Mouse (Mus musculus) midbrain, embryonic 13.5 days (tissue): ENCODE results near the gene Gjd2. TPM values are rescaled to one million over a fixed set of nuclear protein-coding genes. Genes with fewer than 3 reads are reported as not detected.

Experiments
- ATAC-seq: fragments of 200-750 bp; cut with Nextera tagmentation; 2 replicates; pipeline ENCODE4 v1.8.0; 2017; ENCODE audit warnings: mild to moderate bottlenecking, moderate TSS enrichment, moderate library complexity
- H3K27ac ChIP-seq: fragments of 300-500 bp; sonication (generic); 2 replicates; pipeline ENCODE4 v1.5.1; 2015; ENCODE audit warnings: inconsistent platforms, mild to moderate bottlenecking, moderate library complexity
- H3K27me3 ChIP-seq: fragments of 300-500 bp; sonication (generic); 2 replicates; pipeline ENCODE4 v1.6.1; 2015; ENCODE audit warnings: mild to moderate bottlenecking, inconsistent platforms
- H3K36me3 ChIP-seq: fragments of 300-500 bp; sonication (generic); 2 replicates; pipeline ENCODE4 v1.6.1; 2015; ENCODE audit warnings: mild to moderate bottlenecking, inconsistent platforms
- H3K4me1 ChIP-seq: fragments of 300-500 bp; sonication (generic); replicated peaks from 2 replicates; pipeline ENCODE4 v1.6.1; 2015; ENCODE audit warnings: inconsistent platforms
- H3K4me2 ChIP-seq: fragments of 300-500 bp; sonication (generic); replicated peaks from 2 replicates; pipeline ENCODE4 v1.6.1; 2015; ENCODE audit warnings: moderate library complexity, mild to moderate bottlenecking, inconsistent platforms
- H3K4me3 ChIP-seq: fragments of 300-500 bp; sonication (generic); replicated peaks from 2 replicates; pipeline ENCODE4 v1.5.1; 2015; ENCODE audit warnings: mild to moderate bottlenecking, inconsistent platforms
- H3K9ac ChIP-seq: fragments of 300-500 bp; sonication (generic); replicated peaks from 2 replicates; pipeline ENCODE4 v1.6.1; 2015; ENCODE audit warnings: mild to moderate bottlenecking, inconsistent platforms
- H3K9me3 ChIP-seq: fragments of 300-500 bp; sonication (generic); 2 replicates; pipeline ENCODE4 v1.6.1; 2016; ENCODE audit warnings: mild to moderate bottlenecking, inconsistent platforms
- WGBS: fragments of 180-500 bp; shearing (Covaris S2); methylation state at CpG from one replicate; pipeline ENCODE4 v1.1.7; 2015; 5-methylcytosine and 5-hydroxymethylcytosine counted together
- polyA plus RNA-seq: library from polyadenylated mRNA; unstranded; fragments of >200 nt; fragmentation: Nextera tagmentation; extraction: Ambion mirVana; gene quantifications from 2 replicates; pipeline ENCODE4 v1.2.1, GENCODE M21; 2015

Gene Gjd2
- 5.5 and 6.4 TPM in 2 replicates for polyA plus RNA-seq

- under 1% methylated on average over 56 of the region's 60 CpGs for WGBS
- peak; percentile 83 for ATAC-seq
- H3K4me1 ChIP-seq = peaks cover 19% of the 10 kb centered on the region
Measured at GRCm38 (mm10) chr2:114013295-114013771, at the start of gene Gjd2. Gjd2 (minus strand) TSS chr2:114013619.

GRCm38 (mm10) chr2:114060071-114060591, 46.7 kb upstream of the Gjd2 start:
- Histone ChIP-seq H3K27ac (no peak overlapping the region), H3K36me3 (no peaks in the 10 kb centered on the region), H3K9me3 (no peaks in the 10 kb centered on the region), H3K9ac (no peak overlapping the region), H3K4me2 (no peak overlapping the region), H3K4me1 (peaks cover 15% of the 10 kb centered on the region), H3K27me3 (no peaks in the 10 kb centered on the region), H3K4me3 (no peak overlapping the region)
- 0 out of 2 replicates have a peak, but pooled peaks have one; percentile 53 for ATAC-seq
- 26% methylated on average over 6 of the region's 6 CpGs for WGBS

More at GRCm38 (mm10) chr2:114013295-114013771, at the start of gene Gjd2:
- H3K9ac ChIP-seq = peak within 1 kb of the TSS; percentile 83
- H3K27me3 ChIP-seq = peaks cover 27% of the 10 kb centered on the region
- H3K36me3 ChIP-seq = no peaks in the 10 kb centered on the region
- H3K9me3 ChIP-seq = no peaks in the 10 kb centered on the region
- peak within 1 kb of the TSS; percentile 86 for H3K4me2 ChIP-seq
- peak within 1 kb of the TSS; percentile 81 for H3K27ac ChIP-seq
- peak within 1 kb of the TSS; percentile 73 for H3K4me3 ChIP-seq

DNA sequence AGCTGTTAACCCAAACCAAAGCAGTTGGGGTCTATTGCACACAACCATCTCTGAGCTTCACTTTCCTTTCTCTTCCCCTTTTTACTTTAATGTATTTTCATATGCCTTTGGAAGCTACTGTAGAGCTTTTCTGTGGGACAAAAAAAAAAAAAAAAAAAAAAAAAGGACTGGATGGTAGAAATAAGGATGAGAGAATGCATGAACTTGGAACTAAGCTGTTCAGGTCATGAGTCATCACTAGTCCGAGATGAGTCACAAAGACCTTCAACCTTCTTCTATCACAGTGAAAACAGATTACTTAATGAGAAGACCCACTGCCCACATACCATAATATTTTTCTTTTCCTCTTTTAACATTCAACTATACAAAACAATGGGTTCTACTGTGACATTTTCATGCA, 46.2 kb upstream of the Gjd2 start:
- Histone ChIP-seq H3K36me3 (no peaks in the 10 kb centered on the region), H3K27me3 (no peaks in the 10 kb centered on the region), H3K9ac (no peak overlapping the region), H3K9me3 (no peaks in the 10 kb centered on the region), H3K4me1 (peaks cover 15% of the 10 kb centered on the region), H3K27ac (no peak overlapping the region), H3K4me3 (no peak overlapping the region), H3K4me2 (no peak overlapping the region)
- 54% methylated on average over 1 of the region's 1 CpGs for whole genome bisulfite sequencing
- ATAC-seq = no peak

DNA sequence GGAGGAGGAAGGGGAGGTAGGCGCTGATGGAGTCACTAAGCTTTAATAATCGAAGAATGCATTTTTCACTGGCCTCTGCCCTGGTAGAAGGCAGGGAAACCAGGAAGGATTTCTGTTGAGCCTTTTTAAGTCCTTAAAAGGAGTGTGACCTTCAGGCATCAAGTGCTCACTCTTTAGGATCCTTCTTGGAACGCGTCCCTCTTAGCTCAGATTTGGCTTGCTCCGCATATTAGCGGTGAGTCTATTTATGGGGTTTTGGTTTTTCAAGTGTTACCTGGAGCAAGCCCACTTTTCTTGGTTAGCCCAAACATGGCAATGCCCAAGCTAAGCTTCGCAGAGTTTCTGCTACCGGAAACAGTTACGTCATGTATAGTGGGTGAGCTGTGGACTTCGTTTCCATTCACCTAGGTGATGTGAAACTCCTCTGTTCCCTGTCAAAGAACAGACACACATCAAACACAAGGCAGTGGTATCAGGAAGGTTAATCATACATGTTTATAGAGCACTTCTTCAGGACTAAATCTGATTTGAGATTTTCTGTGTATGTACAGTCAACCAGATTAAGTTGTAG, 44.9 kb upstream of the Gjd2 start:
- no peak for ATAC-seq
- WGBS = 91% methylated on average over 10 of the region's 10 CpGs
- no peak overlapping the region for H3K27ac ChIP-seq
- no peaks in the 10 kb centered on the region for H3K27me3 ChIP-seq
- no peaks in the 10 kb centered on the region for H3K36me3 ChIP-seq
- H3K9me3 ChIP-seq = no peaks in the 10 kb centered on the region
- no peak overlapping the region for H3K4me2 ChIP-seq
- peaks cover 15% of the 10 kb centered on the region for H3K4me1 ChIP-seq
- H3K9ac ChIP-seq = no peak overlapping the region
- H3K4me3 ChIP-seq = no peak overlapping the region

GRCm38 (mm10) chr2:114057303-114057853, 44.0 kb upstream of the Gjd2 start:
- Histone ChIP-seq H3K27me3 (no peaks in the 10 kb centered on the region), H3K4me1 (peaks cover 15% of the 10 kb centered on the region), H3K4me3 (no peak overlapping the region), H3K27ac (peak overlapping the region; percentile 19; the same call in 1 of the 2 replicates), H3K4me2 (0 out of 2 replicates have a peak overlapping the region, but pooled peaks have one; percentile 5), H3K9ac (no peak overlapping the region), H3K9me3 (no peaks in the 10 kb centered on the region), H3K36me3 (no peaks in the 10 kb centered on the region)
- WGBS = 11% methylated on average over 10 of the region's 10 CpGs
- ATAC-seq = peak; percentile 78

- no peak for ATAC-seq
- H3K27ac ChIP-seq = no peak overlapping the region
- H3K9ac ChIP-seq = no peak overlapping the region
- H3K4me3 ChIP-seq = no peak overlapping the region
- peaks cover 11% of the 10 kb centered on the region for H3K4me1 ChIP-seq
- WGBS = 88% methylated on average over 4 of the region's 4 CpGs
- no peaks in the 10 kb centered on the region for H3K9me3 ChIP-seq
- no peaks in the 10 kb centered on the region for H3K36me3 ChIP-seq
- H3K27me3 ChIP-seq = no peaks in the 10 kb centered on the region
- no peak overlapping the region for H3K4me2 ChIP-seq
Measured at GRCm38 (mm10) chr2:114054129-114054528, 40.7 kb upstream of the Gjd2 start.

DNA sequence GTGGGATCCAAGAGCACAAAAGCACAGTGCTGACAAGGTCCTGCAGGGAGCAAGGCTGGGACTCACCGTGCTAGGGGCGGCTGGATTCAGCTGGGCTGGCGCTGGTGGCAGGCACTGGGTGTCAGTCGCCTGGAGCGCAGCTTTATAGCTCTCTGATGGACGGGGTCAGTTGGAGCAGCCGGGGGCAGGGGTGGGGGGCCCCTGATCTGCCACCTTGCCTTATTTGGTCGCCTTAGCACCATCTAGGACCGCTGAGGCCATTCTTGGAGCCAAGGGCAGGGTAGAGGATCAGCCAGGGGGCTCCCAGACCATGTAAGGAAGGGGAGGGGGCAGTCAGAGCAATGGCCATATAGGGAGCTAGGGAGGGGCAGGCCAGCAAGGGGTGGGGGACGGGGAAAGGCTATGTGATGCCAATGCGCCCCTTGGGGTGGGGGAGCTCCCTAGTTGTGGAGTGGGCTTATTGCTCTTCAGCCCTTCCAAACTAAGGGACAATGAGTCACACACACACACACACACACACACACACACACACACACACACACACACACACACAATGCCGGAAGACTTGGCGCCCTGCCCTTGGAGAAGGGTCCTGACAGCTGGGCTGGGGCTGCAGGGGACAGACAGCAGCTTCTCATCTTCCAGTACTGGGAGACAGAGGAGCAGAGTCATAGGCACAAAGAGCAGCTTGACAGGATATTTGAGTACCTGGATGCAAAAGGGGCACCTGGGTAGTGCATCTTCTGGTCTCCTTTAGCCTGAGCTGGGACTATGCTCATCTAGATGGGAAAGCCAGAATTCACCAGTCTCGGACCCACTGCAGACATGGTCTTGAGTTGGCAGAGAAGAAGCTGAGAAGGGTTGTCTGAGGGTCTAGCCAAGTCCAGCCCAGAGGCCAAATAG, 39.5 kb upstream of the Gjd2 start, which contains the start of gene Actc1:
Gene Actc1 (minus strand): TSS at position 853 of the 903 bp plus-strand sequence.
- no peaks in the 10 kb centered on the region for H3K36me3 ChIP-seq
- no peaks in the 10 kb centered on the region for H3K9me3 ChIP-seq
- no peak within 1 kb of the TSS for H3K4me2 ChIP-seq
- no peaks in the 10 kb centered on the region for H3K27me3 ChIP-seq
- H3K4me1 ChIP-seq = peaks cover 11% of the 10 kb centered on the region
- no peak within 1 kb of the TSS for H3K4me3 ChIP-seq
- no peak within 1 kb of the TSS for H3K27ac ChIP-seq
- H3K9ac ChIP-seq = no peak within 1 kb of the TSS
- ATAC-seq = peak; percentile 61
- 44% methylated on average over 14 of the region's 14 CpGs for WGBS

GRCm38 (mm10) chr2:114051871-114052241, 38.4 kb upstream of the Gjd2 start:
- no peak overlapping the region for H3K4me2 ChIP-seq
- peaks cover under 1% of the 10 kb centered on the region; the same call in 1 of the 2 replicates for H3K4me1 ChIP-seq
- H3K36me3 ChIP-seq = no peaks in the 10 kb centered on the region
- no peak overlapping the region for H3K4me3 ChIP-seq
- no peak overlapping the region for H3K27ac ChIP-seq
- 92% methylated on average over 14 of the region's 14 CpGs for WGBS
- no peak for ATAC-seq
- H3K27me3 ChIP-seq = no peaks in the 10 kb centered on the region
- no peak overlapping the region for H3K9ac ChIP-seq
- H3K9me3 ChIP-seq = no peaks in the 10 kb centered on the region

DNA sequence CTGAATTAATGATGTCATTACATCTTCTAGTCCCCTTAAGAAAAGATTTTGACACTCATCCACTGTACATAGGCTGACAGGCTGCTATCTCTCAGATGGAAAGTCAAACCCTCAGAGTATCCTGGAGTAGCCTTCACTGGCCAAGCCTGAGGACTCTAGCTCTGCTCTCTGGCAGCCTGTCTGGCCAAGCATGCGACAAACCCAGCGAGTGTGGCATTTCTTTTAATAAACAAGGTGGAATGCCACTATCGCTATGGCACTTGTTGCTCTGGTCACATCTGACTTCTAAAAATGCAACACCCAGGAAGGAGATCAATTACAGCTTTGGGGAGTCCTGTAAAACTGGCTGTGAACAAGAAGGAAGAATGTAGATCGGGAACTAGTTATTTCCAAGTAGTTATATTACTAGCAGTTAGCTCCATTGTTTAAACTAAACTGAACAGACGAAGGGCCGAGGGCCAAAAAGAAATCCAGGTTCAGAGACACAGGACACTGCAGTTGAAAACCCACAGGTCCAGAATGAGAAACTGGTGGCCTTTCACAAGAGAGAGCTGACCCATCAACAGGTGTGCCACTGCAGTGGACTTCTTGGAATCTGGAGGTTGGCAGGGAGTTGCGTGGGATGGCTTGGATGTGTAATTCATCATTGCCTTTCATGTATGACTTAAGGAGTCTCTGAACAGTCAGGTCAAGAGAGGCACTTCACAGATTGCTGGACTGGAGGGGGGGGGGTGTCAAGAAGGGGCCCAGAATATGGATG, 37.9 kb upstream of the Gjd2 start:
- Histone ChIP-seq H3K4me3 (no peak overlapping the region), H3K9me3 (no peaks in the 10 kb centered on the region), H3K4me1 (no peaks in the 10 kb centered on the region), H3K36me3 (no peaks in the 10 kb centered on the region), H3K4me2 (no peak overlapping the region), H3K9ac (no peak overlapping the region), H3K27ac (no peak overlapping the region), H3K27me3 (no peaks in the 10 kb centered on the region)
- WGBS = 94% methylated on average over 7 of the region's 7 CpGs
- ATAC-seq = no peak

DNA sequence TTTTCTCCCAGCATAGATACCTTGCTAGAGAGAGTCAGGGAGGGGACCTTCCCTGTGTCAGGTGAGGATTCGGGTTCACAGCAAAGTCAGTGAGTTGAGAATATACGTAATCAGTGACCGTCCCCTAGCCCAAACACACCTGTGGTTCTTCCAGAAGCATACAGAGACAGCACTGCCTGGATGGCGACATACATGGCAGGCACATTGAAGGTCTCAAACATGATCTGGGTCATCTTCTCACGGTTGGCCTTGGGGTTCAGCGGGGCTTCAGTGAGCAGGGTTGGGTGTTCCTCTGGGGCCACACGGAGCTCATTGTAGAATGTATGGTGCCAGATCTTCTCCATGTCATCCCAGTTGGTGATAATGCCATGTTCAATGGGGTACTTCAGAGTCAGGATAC, 36.7 kb upstream of the Gjd2 start:
- no peaks in the 10 kb centered on the region for H3K4me1 ChIP-seq
- ATAC-seq = no peak
- WGBS = 94% methylated on average over 7 of the region's 7 CpGs

DNA sequence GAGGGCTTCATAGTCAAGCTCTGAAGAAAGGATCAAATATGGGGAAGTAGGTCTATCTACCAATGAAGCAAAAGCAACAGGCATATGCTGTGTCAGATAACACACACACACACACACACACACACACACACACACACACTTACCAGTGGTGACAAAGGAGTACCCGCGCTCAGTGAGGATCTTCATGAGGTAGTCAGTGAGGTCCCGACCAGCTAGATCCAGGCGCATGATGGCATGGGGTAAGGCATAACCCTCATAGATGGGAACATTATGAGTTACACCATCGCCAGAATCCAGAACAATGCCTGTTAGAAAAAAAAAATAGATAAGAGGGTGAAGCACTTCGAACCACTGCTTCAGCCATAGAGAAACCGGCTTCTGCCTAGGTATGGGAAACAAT, 36.0 kb upstream of the Gjd2 start:
- no peak for ATAC-seq
- Histone ChIP-seq H3K27me3 (no peaks in the 10 kb centered on the region), H3K27ac (no peak overlapping the region), H3K9me3 (no peaks in the 10 kb centered on the region), H3K36me3 (no peaks in the 10 kb centered on the region), H3K4me2 (no peak overlapping the region), H3K4me1 (no peaks in the 10 kb centered on the region), H3K9ac (no peak overlapping the region), H3K4me3 (no peak overlapping the region)
- 94% methylated on average over 7 of the region's 7 CpGs for WGBS

More for the DNA sequence above, 36.7 kb upstream of the Gjd2 start:
- no peaks in the 10 kb centered on the region for H3K36me3 ChIP-seq
- no peak overlapping the region for H3K9ac ChIP-seq
- H3K4me3 ChIP-seq = no peak overlapping the region
- H3K27ac ChIP-seq = no peak overlapping the region
- H3K4me2 ChIP-seq = no peak overlapping the region
- H3K27me3 ChIP-seq = no peaks in the 10 kb centered on the region
- H3K9me3 ChIP-seq = no peaks in the 10 kb centered on the region
